Mouse (Mus musculus) spleen, adult 18-20 months (tissue): ENCODE measurements around the gene Thada.

Experiments
- DNase-seq, 2 experiments: peaks; one replicate each; pipeline ENCODE4 v3.0.0; 2022; ENCODE audit warnings: mixed read lengths in 2 of 2

Gene Thada

DNA sequence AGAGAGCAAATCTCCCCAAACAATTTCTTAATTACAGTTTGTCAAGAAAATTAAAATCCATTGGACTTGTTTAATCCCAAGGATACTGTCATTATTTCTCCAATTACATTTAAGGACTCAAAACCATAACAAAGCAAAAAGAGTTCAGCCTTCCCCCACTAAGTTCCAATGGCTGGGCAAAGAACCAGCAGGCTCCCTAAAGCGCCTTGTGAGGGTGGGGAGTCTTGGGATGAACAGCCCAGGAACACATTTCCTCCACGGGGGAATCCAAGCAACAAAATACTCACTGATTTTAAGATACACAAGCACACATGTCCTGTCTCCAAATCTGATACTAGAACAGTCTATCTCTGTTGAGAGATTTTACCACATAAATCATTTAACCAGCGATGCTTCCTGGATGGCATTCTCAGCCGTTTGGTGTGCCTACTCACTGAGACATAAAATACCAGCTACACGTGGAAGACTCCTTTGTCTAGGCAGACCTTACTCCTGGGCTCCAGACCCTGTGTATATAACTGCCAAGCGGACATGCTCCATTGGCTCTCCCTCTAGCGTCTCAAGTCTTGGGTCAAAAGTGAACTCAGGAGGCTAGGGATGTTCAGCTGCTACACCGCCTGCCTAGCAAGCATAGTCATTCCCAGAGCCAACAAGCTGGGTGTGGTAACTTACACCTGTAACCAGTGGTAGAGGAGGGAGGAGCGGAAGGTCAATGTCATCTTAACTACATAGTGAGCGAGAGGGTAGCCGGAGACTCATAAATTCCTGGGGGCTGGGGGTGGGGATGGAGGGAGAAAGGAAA, 97.6 kb downstream of the Thada start:
- DNase-seq: no peak

- no peak for DNase-seq
Measured at GRCm38 (mm10) chr17:84367663-84368062, 98.3 kb downstream of the Thada start.

GRCm38 (mm10) chr17:84365791-84366301, 100.2 kb downstream of the Thada start:
- no peak for DNase-seq

- DNase-seq: no peak
Measured at GRCm38 (mm10) chr17:84365006-84365716, 100.8 kb downstream of the Thada start.

GRCm38 (mm10) chr17:84363444-84363843, 102.6 kb downstream of the Thada start:
- no peak for DNase-seq

- DNase-seq: no peak
Measured at GRCm38 (mm10) chr17:84362581-84363286, 103.3 kb downstream of the Thada start.

DNA sequence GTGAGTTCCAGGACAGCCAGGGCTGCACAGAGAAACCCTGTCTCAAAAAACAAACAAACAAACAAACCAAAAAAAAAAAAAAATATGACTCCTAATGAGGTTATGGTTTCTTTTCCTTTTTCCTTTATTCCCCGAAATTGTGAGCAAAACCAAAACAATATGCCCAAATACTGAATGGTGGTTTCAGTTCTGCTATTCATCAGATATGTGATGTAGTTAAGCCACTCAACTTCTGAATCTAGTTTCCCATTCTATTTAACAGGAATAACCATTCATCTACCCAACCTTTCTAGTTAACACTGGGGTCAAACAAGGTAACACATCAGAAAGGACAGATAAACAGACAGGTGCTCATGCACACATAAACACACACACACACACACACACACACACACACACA, 105.0 kb downstream of the Thada start:
- DNase-seq: no peak

- DNase-seq: no peak
Measured at GRCm38 (mm10) chr17:84359810-84360209, 106.2 kb downstream of the Thada start.

- no peak for DNase-seq
Measured at GRCm38 (mm10) chr17:84358951-84359644, 106.9 kb downstream of the Thada start.

DNA sequence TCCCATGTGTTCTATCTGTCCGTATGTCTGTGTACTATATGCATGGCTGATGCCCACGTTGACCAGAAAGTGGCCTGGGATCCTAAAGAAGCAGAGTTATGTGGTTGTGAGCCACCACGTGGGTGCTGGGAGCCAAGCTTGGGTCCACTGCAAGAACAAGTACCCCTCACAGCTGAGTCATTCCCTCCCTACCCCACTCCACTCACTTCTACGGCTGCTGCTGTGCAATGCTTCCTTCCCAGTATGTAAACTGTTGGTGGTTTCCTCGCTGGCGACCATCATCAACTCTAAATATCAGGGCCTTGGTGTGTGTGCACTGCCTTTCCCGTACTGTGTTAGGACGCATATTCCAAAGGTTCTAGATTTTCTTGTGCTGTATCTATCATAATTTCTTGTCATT, 108.2 kb downstream of the Thada start:
- no peak for DNase-seq

- no peak for DNase-seq
Measured at GRCm38 (mm10) chr17:84356056-84356887, 109.7 kb downstream of the Thada start.

GRCm38 (mm10) chr17:84355006-84355405, 111.0 kb downstream of the Thada start:
- no peak for DNase-seq

- DNase-seq: no peak
Measured at GRCm38 (mm10) chr17:84353902-84354311, 112.1 kb downstream of the Thada start.

- DNase-seq: no peak
Measured at GRCm38 (mm10) chr17:84353224-84353901, 112.6 kb downstream of the Thada start.

DNA sequence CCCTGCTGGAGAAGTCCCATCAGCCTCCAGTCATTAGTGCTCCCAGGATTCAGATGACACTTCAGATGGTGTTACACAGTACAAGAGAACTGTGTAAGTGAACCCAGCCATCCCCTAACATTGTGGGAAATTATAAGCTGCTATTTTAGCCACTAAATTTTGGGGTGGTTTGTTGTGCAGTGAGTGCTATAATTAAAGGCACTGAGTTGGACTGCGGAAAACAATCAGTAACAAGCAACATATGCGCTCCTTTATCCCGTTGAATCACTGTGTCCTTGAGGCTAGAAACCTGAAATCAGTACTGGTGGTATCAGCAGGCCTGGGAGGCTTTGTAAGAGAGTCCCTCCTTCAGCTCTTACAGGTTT, 113.2 kb downstream of the Thada start:
- no peak for DNase-seq

- no peak for DNase-seq
Measured at GRCm38 (mm10) chr17:84351912-84352789, 113.9 kb downstream of the Thada start.

- DNase-seq: no peak
Measured at GRCm38 (mm10) chr17:84351276-84351675, 114.7 kb downstream of the Thada start.

GRCm38 (mm10) chr17:84348865-84349264, 117.1 kb downstream of the Thada start:
- no peak for DNase-seq

- DNase-seq: no peak
Measured at GRCm38 (mm10) chr17:84342299-84342817, 123.6 kb downstream of the Thada start.

DNA sequence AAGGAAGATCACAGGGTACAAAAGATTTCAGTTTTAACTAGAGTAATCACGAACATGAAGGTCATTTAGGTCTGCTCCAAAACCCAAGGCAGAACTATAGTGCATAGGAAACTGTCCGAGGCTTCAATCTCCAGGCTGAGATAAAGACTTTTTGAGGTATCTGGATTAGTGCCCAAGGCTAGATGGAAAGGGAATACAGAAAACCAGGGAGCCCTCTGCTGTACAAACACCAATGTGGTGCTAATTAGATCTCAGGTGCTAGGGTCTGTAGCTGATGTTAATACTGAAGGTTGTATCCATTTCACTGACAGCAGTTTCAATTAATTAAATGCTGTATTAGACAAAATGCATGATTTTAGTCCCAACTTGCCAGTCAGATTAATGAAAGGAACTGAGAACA, 124.3 kb downstream of the Thada start:
- DNase-seq: no peak
